Mouse (Mus musculus): ENCODE measurements at regions not wholly inside any gene's neighbourhood (a gene's known extent, or its start where the extent isn't known, plus 50 kb on each side); places are given as distances from the start of the nearest gene placed in this dataset.

DNA sequence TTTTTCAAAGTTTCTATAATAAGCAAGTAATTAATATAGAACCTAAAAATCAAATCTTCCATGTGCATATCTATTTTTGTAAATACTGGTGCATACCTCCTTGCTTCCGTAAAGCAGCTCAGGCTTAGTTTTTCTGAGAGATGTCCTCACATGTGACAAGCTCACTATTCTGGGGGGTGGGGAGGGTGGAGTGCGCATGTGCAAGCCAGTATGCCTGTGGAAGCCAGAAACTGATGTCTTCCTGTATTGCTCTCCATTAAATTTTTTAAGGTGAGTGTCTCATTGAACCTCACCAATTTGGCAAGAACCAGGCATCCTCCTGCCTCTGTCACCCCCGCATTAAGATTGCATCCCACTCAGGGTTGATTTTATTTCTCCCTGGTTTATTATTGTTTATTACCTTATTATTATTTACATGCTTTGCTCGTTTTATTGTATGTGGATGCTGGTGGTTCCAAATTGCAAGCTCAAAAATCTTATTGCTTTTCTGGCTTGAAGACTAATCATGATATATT, 179.2 kb downstream of the Cd47 start:
- Histone ChIP-seq H3K27me3 (replicated peaks; ENCODE audit: control insufficient read depth, insufficient read depth, low read length) (no peaks in the 10 kb centered on the region), H3K9ac (ENCODE audit: low read depth, low read length) (no peak overlapping the region), H3K4me3 (ENCODE audit: low read length) (no peak overlapping the region), H3K4me1 (ENCODE audit: control insufficient read depth, insufficient read depth, low read length) (no peaks in the 10 kb centered on the region), H3K4me2 (ENCODE audit: low read depth, low read length) (no peak overlapping the region), H3K36me3 (ENCODE audit: control insufficient read depth, insufficient read depth, low read length) (no peaks in the 10 kb centered on the region), H3K27ac (ENCODE audit: low read length) (no peak overlapping the region), H3K9me3 (ENCODE audit: control insufficient read depth, low read length) (no peaks in the 10 kb centered on the region)
- 90% methylated on average over 4 of the region's 4 CpGs for WGBS
- no peak for ATAC-seq

DNA sequence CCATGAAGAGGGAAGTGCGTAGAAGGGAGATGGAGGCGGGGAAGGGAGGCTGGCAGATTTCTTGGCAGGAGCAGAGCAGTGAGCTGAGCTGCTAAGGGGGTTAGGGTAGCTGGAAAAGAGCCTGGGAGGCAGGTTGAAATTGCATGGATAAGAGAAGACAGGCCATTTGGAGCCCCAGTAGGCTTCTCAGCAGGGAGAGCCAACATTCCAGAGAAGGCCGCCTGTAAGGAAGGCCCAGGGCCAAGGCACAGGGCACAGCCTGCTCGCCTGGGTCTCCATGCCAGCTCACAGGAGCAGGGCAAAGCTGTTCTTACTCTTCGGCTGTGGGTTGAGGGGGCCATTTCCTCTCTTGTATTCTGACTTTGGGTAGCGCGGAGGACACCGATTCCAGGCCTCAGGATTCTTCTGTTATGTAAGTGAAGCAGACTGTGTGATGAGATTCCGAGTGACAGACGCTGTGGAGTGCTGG, 179.9 kb downstream of the Cd47 start:
- Histone ChIP-seq H3K9me3 (ENCODE audit: control insufficient read depth, low read length) (no peaks in the 10 kb centered on the region), H3K9ac (ENCODE audit: low read depth, low read length) (no peak overlapping the region), H3K27ac (ENCODE audit: low read length) (no peak overlapping the region), H3K4me1 (ENCODE audit: control insufficient read depth, insufficient read depth, low read length) (no peaks in the 10 kb centered on the region), H3K27me3 (replicated peaks; ENCODE audit: control insufficient read depth, insufficient read depth, low read length) (no peaks in the 10 kb centered on the region), H3K36me3 (ENCODE audit: control insufficient read depth, insufficient read depth, low read length) (no peaks in the 10 kb centered on the region), H3K4me2 (ENCODE audit: low read depth, low read length) (no peak overlapping the region), H3K4me3 (ENCODE audit: low read length) (no peak overlapping the region)
- no peak for ATAC-seq
- 78% methylated on average over 10 of the region's 10 CpGs for WGBS

DNA sequence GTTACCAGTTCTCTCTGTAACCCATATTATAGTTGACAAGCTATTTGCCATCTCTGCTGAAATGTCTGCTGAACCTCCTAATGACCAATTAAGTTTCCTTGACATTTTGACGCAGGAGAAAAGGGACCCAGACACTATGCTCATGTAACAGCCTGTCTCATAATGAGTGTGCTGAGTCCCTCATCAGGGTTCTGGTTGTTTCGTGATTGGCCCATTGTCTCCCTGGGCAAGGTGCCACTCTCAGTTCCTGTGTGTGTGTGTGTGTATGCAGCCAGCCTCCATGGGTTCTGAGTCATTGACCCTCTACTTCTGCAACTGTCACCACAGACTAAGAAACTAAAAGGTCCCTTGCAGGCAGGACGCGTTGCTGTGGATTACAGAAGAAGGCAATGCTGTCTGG, 181.8 kb downstream of the Cd47 start:
- WGBS: 77% methylated on average over 4 of the region's 4 CpGs
- H3K4me2 ChIP-seq (ENCODE audit: low read depth, low read length): no peak overlapping the region
- 0 out of 2 replicates have a peak, but pooled peaks cover 4% of the 10 kb centered on the region for H3K4me1 ChIP-seq (ENCODE audit: control insufficient read depth, insufficient read depth, low read length)
- H3K9me3 ChIP-seq (ENCODE audit: control insufficient read depth, low read length): no peaks in the 10 kb centered on the region
- H3K9ac ChIP-seq (ENCODE audit: low read depth, low read length): no peak overlapping the region
- H3K36me3 ChIP-seq (ENCODE audit: control insufficient read depth, insufficient read depth, low read length): no peaks in the 10 kb centered on the region
- no peaks in the 10 kb centered on the region for H3K27me3 ChIP-seq (replicated peaks; ENCODE audit: control insufficient read depth, insufficient read depth, low read length)
- ATAC-seq: no peak
- no peak overlapping the region for H3K4me3 ChIP-seq (ENCODE audit: low read length)
- H3K27ac ChIP-seq (ENCODE audit: low read length): no peak overlapping the region

DNA sequence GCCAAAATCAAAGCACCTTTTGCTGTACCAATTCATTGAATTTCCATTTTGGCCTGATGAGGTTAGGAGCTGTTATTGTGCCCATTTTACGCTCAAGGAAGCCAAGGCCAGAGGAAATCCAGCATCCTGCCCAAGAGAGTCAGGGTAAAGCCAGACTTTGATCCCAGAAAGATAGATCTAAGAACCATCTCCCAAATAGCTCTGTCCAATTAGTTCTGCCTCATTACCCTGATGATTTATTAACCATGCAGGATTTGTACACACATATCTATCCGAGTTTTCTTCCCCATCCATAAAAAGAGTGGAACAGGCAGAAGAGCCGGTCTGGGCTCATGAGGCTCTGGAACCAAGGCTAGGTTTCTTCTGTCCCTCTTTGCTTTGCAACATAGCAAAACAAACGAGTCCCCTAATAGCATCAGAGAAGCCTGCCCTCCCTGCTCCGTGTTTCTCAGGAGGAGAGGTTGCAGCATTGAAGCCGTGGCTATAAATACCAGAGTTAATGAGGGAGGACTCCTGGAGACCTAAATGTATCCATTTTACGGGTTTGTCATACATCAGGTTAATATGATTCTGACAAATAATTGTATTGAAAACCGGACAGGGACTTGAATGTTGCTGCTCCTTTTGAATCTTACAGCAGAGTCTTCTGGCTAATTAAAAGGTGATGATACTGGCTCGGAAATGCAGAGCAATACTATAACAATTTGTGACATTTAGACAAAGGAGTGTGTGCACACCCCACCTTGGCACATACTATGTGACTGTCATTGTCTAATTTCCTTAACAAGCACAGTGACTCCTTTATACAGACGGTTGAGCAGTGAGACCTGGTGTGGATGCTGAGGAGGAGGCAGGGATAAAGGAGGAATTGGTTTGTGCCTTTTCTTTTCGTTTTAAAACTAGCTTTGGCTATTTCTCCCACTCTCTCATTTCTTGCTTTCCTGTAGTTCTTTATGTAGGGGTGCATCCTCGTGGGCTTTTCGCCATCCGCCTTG, 185.0 kb downstream of the Cd47 start:
- WGBS: 55% methylated on average over 14 of the region's 14 CpGs
- H3K9me3 ChIP-seq (ENCODE audit: control insufficient read depth, low read length): no peaks in the 10 kb centered on the region
- no peaks in the 10 kb centered on the region for H3K27me3 ChIP-seq (replicated peaks; ENCODE audit: control insufficient read depth, insufficient read depth, low read length)
- 0 out of 2 replicates have a peak, but pooled peaks cover 4% of the 10 kb centered on the region for H3K4me1 ChIP-seq (ENCODE audit: control insufficient read depth, insufficient read depth, low read length)
- no peak overlapping the region for H3K4me2 ChIP-seq (ENCODE audit: low read depth, low read length)
- no peak overlapping the region for H3K27ac ChIP-seq (ENCODE audit: low read length)
- H3K36me3 ChIP-seq (ENCODE audit: control insufficient read depth, insufficient read depth, low read length): no peaks in the 10 kb centered on the region
- H3K9ac ChIP-seq (ENCODE audit: low read depth, low read length): no peak overlapping the region
- H3K4me3 ChIP-seq (ENCODE audit: low read length): no peak overlapping the region
- no peak for ATAC-seq

DNA sequence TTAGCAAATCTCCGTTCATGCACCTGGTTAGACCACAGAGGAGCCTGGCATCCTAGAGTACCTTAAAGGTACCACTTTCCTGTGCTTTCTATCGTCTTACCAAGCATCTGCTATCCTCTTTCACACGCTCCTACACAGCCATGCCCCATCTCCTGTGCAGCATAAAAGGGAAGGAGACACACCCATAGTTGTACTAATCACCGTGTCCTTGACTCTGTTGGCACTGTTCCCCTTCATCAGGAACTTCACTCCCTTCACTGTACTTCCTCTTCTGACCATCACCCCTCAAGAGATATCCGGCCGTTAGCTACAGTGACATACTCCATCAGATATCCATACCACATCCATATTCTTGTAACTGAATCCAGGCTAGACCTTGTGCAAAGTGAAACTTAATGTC, 186.6 kb downstream of the Cd47 start:
- H3K27ac ChIP-seq (ENCODE audit: low read length): no peak overlapping the region
- no peaks in the 10 kb centered on the region for H3K36me3 ChIP-seq (ENCODE audit: control insufficient read depth, insufficient read depth, low read length)
- peak; percentile 65 for ATAC-seq
- H3K4me1 ChIP-seq (ENCODE audit: control insufficient read depth, insufficient read depth, low read length): 0 out of 2 replicates have a peak, but pooled peaks cover 4% of the 10 kb centered on the region
- no peaks in the 10 kb centered on the region for H3K9me3 ChIP-seq (ENCODE audit: control insufficient read depth, low read length)
- H3K4me3 ChIP-seq (ENCODE audit: low read length): no peak overlapping the region
- no peak overlapping the region for H3K4me2 ChIP-seq (ENCODE audit: low read depth, low read length)
- H3K27me3 ChIP-seq (replicated peaks; ENCODE audit: control insufficient read depth, insufficient read depth, low read length): no peaks in the 10 kb centered on the region
- WGBS: 60% methylated on average over 6 of the region's 6 CpGs
- H3K9ac ChIP-seq (ENCODE audit: low read depth, low read length): no peak overlapping the region

DNA sequence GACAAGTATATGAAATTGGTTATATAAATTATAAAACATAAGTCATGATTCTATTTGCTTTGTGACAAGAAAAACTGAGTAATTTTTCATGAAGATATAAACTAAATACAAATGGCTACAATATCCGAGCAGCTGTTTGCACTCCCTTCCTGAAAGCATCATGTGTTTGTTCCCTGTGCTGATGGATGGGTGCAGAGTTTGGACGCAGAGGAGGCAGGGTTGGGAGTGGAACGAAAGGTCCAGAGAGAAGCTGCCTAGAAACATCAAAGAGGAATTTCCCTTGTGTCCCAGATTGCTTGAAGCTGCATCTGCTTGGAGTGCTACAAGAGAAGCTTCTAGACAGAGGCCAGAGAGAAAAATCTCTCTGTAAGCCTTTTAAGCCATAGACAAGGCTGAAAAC, 195.5 kb downstream of the Cd47 start:
- Histone ChIP-seq H3K4me1 (ENCODE audit: control insufficient read depth, insufficient read depth, low read length) (no peaks in the 10 kb centered on the region), H3K27me3 (replicated peaks; ENCODE audit: control insufficient read depth, insufficient read depth, low read length) (no peaks in the 10 kb centered on the region), H3K27ac (ENCODE audit: low read length) (no peak overlapping the region), H3K9me3 (ENCODE audit: control insufficient read depth, low read length) (no peaks in the 10 kb centered on the region), H3K9ac (ENCODE audit: low read depth, low read length) (no peak overlapping the region), H3K4me2 (ENCODE audit: low read depth, low read length) (no peak overlapping the region), H3K36me3 (ENCODE audit: control insufficient read depth, insufficient read depth, low read length) (no peaks in the 10 kb centered on the region), H3K4me3 (ENCODE audit: low read length) (no peak overlapping the region)
- WGBS: 54% methylated on average over 3 of the region's 3 CpGs
- ATAC-seq: no peak

DNA sequence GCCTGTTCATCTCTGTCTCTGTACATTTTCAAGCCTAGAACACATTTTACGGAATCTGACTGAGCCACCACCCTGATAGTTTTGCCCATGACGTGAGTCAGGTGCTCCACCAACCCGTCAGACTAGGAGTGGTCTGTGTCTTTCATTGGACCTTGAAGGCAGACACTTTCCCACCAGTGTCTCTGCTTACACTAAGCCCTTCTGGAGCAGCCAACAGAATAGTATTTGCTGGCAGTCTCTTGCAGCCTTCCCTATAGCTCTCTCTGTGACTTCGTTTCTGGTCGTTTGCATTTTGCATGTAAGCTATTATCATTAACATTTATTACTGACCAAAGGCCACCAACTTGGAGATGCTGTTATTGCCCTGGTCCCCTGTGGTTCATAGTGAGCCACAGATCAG, 196.3 kb downstream of the Cd47 start:
- Histone ChIP-seq H3K9me3 (ENCODE audit: control insufficient read depth, low read length) (no peaks in the 10 kb centered on the region), H3K4me1 (ENCODE audit: control insufficient read depth, insufficient read depth, low read length) (no peaks in the 10 kb centered on the region)

DNA sequence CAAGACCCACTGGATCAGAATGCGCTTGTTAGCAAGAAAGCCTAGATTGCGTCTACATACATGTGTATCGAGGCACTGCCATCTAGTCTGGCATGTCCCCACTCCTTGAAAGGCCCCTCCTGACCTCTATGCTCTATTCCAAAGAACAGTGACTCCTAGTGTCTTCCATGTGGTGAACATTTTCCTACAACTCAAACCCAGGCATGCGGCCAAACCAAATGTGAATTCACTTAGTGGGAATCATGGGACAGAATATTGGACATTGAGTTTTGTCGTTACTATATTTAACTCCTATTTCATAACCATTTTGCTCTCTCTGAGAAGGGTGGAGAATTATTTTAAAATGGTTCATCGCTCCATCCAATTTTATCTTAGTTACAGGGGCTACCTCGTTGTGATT, 196.7 kb downstream of the Cd47 start:
- peak; percentile 21; the same call in 1 of the 2 replicates for ATAC-seq
- H3K36me3 ChIP-seq (ENCODE audit: control insufficient read depth, insufficient read depth, low read length): no peaks in the 10 kb centered on the region
- no peak overlapping the region for H3K4me2 ChIP-seq (ENCODE audit: low read depth, low read length)
- no peaks in the 10 kb centered on the region for H3K27me3 ChIP-seq (replicated peaks; ENCODE audit: control insufficient read depth, insufficient read depth, low read length)
- H3K9me3 ChIP-seq (ENCODE audit: control insufficient read depth, low read length): no peaks in the 10 kb centered on the region
- no peak overlapping the region for H3K9ac ChIP-seq (ENCODE audit: low read depth, low read length)
- H3K4me1 ChIP-seq (ENCODE audit: control insufficient read depth, insufficient read depth, low read length): no peaks in the 10 kb centered on the region
- no peak overlapping the region for H3K27ac ChIP-seq (ENCODE audit: low read length)
- WGBS: 91% methylated on average over 7 of the region's 7 CpGs
- no peak overlapping the region for H3K4me3 ChIP-seq (ENCODE audit: low read length)

More for the DNA sequence above, 196.3 kb downstream of the Cd47 start:
- Histone ChIP-seq H3K4me3 (ENCODE audit: low read length) (no peak overlapping the region), H3K36me3 (ENCODE audit: control insufficient read depth, insufficient read depth, low read length) (no peaks in the 10 kb centered on the region), H3K4me2 (ENCODE audit: low read depth, low read length) (no peak overlapping the region), H3K27ac (ENCODE audit: low read length) (no peak overlapping the region), H3K27me3 (replicated peaks; ENCODE audit: control insufficient read depth, insufficient read depth, low read length) (no peaks in the 10 kb centered on the region), H3K9ac (ENCODE audit: low read depth, low read length) (no peak overlapping the region)
- 55% methylated on average over 5 of the region's 5 CpGs for WGBS
- peak; percentile 67 for ATAC-seq

DNA sequence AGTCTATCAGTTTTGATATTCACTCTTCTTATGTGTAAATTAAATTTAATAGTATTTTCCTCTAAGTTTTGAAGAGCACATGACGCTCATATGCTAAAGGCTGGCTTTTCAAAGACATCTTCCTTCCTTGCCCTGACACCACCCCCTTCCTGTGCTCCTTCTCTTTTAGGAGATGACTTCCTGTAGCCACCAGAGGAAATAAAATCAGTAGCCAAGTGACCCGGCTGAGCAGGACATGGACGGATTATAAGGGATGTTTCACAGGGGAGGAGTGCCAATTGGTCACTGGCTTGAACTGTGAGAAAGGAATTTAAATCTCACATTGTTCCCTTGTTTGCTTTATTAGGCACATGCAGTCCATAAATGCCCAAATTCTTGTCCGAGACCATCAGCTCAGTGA, 200.5 kb downstream of the Cd47 start:
- Histone ChIP-seq H3K27me3 (replicated peaks; ENCODE audit: control insufficient read depth, insufficient read depth, low read length) (no peaks in the 10 kb centered on the region), H3K36me3 (ENCODE audit: control insufficient read depth, insufficient read depth, low read length) (no peaks in the 10 kb centered on the region), H3K9me3 (ENCODE audit: control insufficient read depth, low read length) (no peaks in the 10 kb centered on the region), H3K4me3 (ENCODE audit: low read length) (no peak overlapping the region), H3K27ac (ENCODE audit: low read length) (no peak overlapping the region), H3K4me1 (ENCODE audit: control insufficient read depth, insufficient read depth, low read length) (no peaks in the 10 kb centered on the region), H3K4me2 (ENCODE audit: low read depth, low read length) (no peak overlapping the region), H3K9ac (ENCODE audit: low read depth, low read length) (no peak overlapping the region)
- ATAC-seq: no peak
- WGBS: 67% methylated on average over 4 of the region's 4 CpGs

All from intestine, embryonic 16.5 days (tissue).